Mouse (Mus musculus) midbrain, embryonic 13.5 days (tissue): ENCODE measurements at regions not wholly inside any gene's neighbourhood (a gene's known extent, or its start where the extent isn't known, plus 50 kb on each side); places are given as distances from the start of the nearest gene placed in this dataset.

Experiments used
- ATAC-seq: fragments of 200-750 bp; cut with Nextera tagmentation; 2 replicates; pipeline ENCODE4 v1.8.0; 2017; ENCODE audit warnings: mild to moderate bottlenecking, moderate TSS enrichment, moderate library complexity
- H3K27ac ChIP-seq: fragments of 300-500 bp; sonication (generic); 2 replicates; pipeline ENCODE4 v1.5.1; 2015; ENCODE audit warnings: inconsistent platforms, mild to moderate bottlenecking, moderate library complexity
- H3K27me3 ChIP-seq: fragments of 300-500 bp; sonication (generic); 2 replicates; pipeline ENCODE4 v1.6.1; 2015; ENCODE audit warnings: mild to moderate bottlenecking, inconsistent platforms
- H3K36me3 ChIP-seq: fragments of 300-500 bp; sonication (generic); 2 replicates; pipeline ENCODE4 v1.6.1; 2015; ENCODE audit warnings: mild to moderate bottlenecking, inconsistent platforms
- H3K4me1 ChIP-seq: fragments of 300-500 bp; sonication (generic); replicated peaks from 2 replicates; pipeline ENCODE4 v1.6.1; 2015; ENCODE audit warnings: inconsistent platforms
- H3K4me2 ChIP-seq: fragments of 300-500 bp; sonication (generic); replicated peaks from 2 replicates; pipeline ENCODE4 v1.6.1; 2015; ENCODE audit warnings: moderate library complexity, mild to moderate bottlenecking, inconsistent platforms
- H3K4me3 ChIP-seq: fragments of 300-500 bp; sonication (generic); replicated peaks from 2 replicates; pipeline ENCODE4 v1.5.1; 2015; ENCODE audit warnings: mild to moderate bottlenecking, inconsistent platforms
- H3K9ac ChIP-seq: fragments of 300-500 bp; sonication (generic); replicated peaks from 2 replicates; pipeline ENCODE4 v1.6.1; 2015; ENCODE audit warnings: mild to moderate bottlenecking, inconsistent platforms
- H3K9me3 ChIP-seq: fragments of 300-500 bp; sonication (generic); 2 replicates; pipeline ENCODE4 v1.6.1; 2016; ENCODE audit warnings: mild to moderate bottlenecking, inconsistent platforms
- WGBS: fragments of 180-500 bp; shearing (Covaris S2); methylation state at CpG from one replicate; pipeline ENCODE4 v1.1.7; 2015; 5-methylcytosine and 5-hydroxymethylcytosine counted together

DNA sequence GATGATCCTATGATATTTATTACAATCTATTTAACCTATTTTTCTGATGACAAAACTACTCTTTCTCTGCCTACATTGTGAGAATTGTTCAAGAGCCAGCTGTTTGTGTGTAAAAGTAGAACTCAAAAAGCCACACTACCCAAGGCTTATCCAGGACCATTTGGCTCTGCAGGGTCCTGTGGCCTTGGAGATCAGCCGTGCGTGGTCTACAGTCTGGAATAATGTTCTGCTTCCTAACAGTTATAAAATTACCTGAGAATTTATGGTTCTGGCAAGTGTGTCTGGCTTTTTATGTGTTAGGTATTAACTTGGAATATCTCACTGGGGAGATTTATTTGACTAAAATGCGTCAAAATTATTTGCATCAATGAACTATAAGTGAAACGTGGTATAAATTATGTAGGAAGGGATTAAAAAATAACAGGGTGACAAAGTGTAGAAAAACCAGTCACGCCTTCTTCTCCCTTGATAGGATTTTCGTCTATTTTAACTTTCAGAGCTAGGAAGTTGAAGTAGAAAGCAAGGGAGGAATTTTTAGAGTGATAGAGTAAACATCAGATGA, 1789.0 kb upstream of the Gm7489 start:
- no peaks in the 10 kb centered on the region for H3K4me1 ChIP-seq
- no peak overlapping the region for H3K4me3 ChIP-seq
- no peak overlapping the region for H3K27ac ChIP-seq
- WGBS, result 68% methylated on average over 6 of the region's 6 CpGs
- H3K4me2 ChIP-seq, result no peak overlapping the region
- H3K36me3 ChIP-seq, result no peaks in the 10 kb centered on the region
- no peaks in the 10 kb centered on the region for H3K27me3 ChIP-seq
- no peaks in the 10 kb centered on the region for H3K9me3 ChIP-seq
- no peak overlapping the region for H3K9ac ChIP-seq
- no peak for ATAC-seq

DNA sequence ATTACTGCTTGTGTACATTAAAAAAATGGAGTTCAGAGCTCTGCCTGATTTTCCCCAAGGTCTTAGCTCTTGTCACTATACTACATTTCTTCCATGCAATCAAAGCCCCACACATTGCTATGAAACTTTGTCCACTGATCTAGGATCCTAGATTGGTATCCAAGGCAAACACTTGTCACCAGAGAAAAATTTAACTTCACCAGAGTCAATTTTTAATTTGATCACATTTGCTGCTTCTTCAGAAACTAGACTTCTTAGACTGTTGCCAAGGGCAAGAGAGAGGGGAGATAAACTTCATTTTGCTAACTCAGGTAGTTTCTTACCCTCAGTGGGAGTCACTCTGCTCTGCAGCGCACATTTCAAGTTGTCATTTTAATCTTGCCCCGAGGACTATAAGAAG, 1775.9 kb upstream of the Gm7489 start:
- H3K9ac ChIP-seq, result no peak overlapping the region
- H3K4me3 ChIP-seq, result no peak overlapping the region
- H3K4me1 ChIP-seq, result no peaks in the 10 kb centered on the region
- no peaks in the 10 kb centered on the region for H3K36me3 ChIP-seq
- 92% methylated on average over 2 of the region's 2 CpGs for WGBS
- no peaks in the 10 kb centered on the region for H3K27me3 ChIP-seq
- H3K9me3 ChIP-seq, result no peaks in the 10 kb centered on the region
- no peak overlapping the region for H3K27ac ChIP-seq
- no peak overlapping the region for H3K4me2 ChIP-seq
- no peak for ATAC-seq

DNA sequence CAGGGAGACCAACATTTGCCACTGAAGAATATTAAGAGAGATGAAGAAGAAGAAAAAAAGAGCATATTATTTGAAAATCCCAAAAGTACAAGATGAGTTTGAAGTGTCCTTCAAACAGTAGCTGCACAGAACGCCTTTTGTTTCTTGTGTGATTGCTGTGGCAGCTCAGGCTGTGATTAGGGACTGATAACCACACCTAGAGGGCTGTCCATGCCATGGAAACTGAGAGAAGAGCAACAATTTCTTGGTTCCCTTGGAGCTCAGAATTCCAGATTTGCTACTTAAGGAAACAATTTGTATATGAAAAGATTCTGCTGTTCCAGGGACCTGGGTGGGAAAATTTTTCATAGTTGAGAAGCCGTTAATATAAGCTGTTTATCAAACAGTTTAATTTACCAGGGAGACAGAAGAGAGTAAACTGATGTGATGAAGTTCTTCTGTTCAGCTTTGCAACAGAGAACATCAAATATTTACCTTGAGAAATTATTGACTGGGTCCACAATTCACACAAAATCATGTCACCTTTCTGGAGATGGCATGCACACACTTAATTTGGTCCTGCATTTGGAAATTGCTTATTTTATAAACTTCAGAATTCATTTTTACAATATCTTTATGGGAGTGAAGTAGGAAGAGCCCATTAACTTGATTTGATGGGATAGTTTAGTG, 1770.2 kb upstream of the Gm7489 start:
- Histone ChIP-seq H3K9me3 (no peaks in the 10 kb centered on the region), H3K27ac (no peak overlapping the region), H3K4me1 (no peaks in the 10 kb centered on the region), H3K4me2 (no peak overlapping the region), H3K9ac (no peak overlapping the region), H3K4me3 (no peak overlapping the region), H3K36me3 (no peaks in the 10 kb centered on the region), H3K27me3 (no peaks in the 10 kb centered on the region)
- 82% methylated on average over 2 of the region's 2 CpGs for WGBS
- no peak for ATAC-seq

DNA sequence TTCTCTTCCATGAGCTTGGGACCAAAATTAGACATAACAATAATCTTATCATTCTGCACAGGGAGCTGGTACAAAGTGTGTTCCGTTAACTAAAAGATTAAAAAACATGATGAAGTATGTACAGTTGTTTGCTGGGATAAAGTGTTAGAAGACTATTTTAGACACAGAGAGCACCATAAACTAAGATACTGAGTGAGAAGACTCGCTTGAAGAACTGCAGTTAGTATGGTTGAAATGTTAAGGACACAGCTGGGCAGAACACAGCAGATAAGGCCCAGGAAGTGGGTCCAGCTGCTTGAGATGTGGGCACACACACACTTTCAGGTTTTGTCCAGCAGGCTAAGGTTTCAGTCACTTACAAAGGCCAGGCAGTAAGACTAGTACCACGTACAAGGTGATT, 1748.0 kb upstream of the Gm7489 start:
- no peak overlapping the region for H3K4me3 ChIP-seq
- no peak overlapping the region for H3K4me2 ChIP-seq
- no peaks in the 10 kb centered on the region for H3K36me3 ChIP-seq
- no peak for ATAC-seq
- H3K4me1 ChIP-seq, result no peaks in the 10 kb centered on the region
- 82% methylated on average over 3 of the region's 3 CpGs for WGBS
- no peak overlapping the region for H3K27ac ChIP-seq
- no peak overlapping the region for H3K9ac ChIP-seq
- no peaks in the 10 kb centered on the region for H3K27me3 ChIP-seq
- no peaks in the 10 kb centered on the region for H3K9me3 ChIP-seq

DNA sequence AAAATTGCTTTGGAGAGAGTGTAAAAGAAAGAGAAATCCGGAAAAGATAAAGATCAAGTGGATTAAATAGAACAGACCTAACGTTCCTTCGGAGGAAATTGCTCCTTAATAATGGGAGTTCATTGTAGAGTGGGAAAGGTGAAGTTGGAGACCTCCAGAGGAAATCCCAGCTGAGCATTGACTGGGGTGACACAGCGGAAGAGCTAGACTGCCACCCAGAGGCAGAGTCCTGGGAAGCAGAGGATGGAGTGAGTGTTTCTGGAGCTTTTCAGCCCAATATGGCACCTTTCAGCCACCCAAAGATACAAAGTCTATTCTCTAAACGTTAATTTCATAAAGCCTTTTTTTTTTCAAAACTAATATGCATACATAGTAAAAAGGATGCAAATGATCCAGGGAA, 1731.3 kb upstream of the Gm7489 start:
- no peak for ATAC-seq
- no peaks in the 10 kb centered on the region for H3K9me3 ChIP-seq
- H3K27me3 ChIP-seq, result no peaks in the 10 kb centered on the region
- no peak overlapping the region for H3K4me3 ChIP-seq
- H3K27ac ChIP-seq, result no peak overlapping the region
- no peaks in the 10 kb centered on the region for H3K36me3 ChIP-seq
- H3K9ac ChIP-seq, result no peak overlapping the region
- H3K4me1 ChIP-seq, result no peaks in the 10 kb centered on the region
- H3K4me2 ChIP-seq, result no peak overlapping the region
- 28% methylated on average over 5 of the region's 5 CpGs for WGBS

DNA sequence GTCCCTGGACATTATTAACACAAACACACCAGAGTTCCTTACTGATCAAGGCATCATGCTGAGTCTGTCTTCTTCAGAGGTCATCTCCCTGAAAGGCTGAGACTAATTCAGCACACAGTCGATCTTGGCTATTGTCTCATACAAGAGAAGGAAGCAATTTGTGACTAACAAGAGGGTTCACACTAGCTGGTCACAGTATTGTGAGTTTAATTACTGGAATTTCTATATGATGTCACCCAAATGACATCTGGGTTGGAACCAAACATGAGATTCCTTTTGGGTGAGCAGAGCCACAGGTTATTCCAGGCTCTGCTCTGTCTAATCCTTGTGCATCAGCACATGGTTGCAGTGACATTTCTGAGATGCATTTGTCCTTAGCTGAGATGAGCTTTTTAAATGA, 1728.9 kb upstream of the Gm7489 start:
- ATAC-seq, result no peak
- WGBS, result 32% methylated on average over 1 of the region's 1 CpGs
- Histone ChIP-seq H3K9ac (no peak overlapping the region), H3K9me3 (no peaks in the 10 kb centered on the region), H3K27ac (no peak overlapping the region), H3K4me2 (no peak overlapping the region), H3K4me3 (no peak overlapping the region), H3K36me3 (no peaks in the 10 kb centered on the region), H3K27me3 (no peaks in the 10 kb centered on the region), H3K4me1 (peaks cover 7% of the 10 kb centered on the region)

DNA sequence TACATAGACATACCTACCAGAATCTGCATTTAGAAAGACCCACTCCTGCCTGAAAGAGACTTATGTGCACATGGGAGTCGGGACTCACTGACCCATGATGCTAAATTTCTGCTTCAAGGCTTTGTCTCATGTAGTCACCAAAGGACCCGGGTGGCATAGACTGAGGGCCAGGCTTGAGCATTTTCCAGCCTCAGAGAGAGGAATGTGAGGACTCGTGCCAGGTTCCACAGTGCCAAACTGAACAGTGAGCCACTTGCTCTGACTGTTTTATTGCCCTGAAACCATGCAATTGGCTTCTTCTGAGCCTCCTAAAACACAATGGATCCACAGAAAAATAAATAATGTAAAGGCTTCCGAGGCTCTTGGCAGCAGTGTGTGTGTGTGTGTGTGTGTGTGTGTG, 1727.9 kb upstream of the Gm7489 start:
- no peak overlapping the region for H3K4me3 ChIP-seq
- peaks cover 16% of the 10 kb centered on the region for H3K4me1 ChIP-seq
- no peak overlapping the region for H3K9ac ChIP-seq
- H3K27ac ChIP-seq, result no peak overlapping the region
- H3K27me3 ChIP-seq, result no peaks in the 10 kb centered on the region
- H3K9me3 ChIP-seq, result no peaks in the 10 kb centered on the region
- ATAC-seq, result no peak
- WGBS, result 72% methylated on average over 4 of the region's 4 CpGs
- no peaks in the 10 kb centered on the region for H3K36me3 ChIP-seq
- H3K4me2 ChIP-seq, result no peak overlapping the region

DNA sequence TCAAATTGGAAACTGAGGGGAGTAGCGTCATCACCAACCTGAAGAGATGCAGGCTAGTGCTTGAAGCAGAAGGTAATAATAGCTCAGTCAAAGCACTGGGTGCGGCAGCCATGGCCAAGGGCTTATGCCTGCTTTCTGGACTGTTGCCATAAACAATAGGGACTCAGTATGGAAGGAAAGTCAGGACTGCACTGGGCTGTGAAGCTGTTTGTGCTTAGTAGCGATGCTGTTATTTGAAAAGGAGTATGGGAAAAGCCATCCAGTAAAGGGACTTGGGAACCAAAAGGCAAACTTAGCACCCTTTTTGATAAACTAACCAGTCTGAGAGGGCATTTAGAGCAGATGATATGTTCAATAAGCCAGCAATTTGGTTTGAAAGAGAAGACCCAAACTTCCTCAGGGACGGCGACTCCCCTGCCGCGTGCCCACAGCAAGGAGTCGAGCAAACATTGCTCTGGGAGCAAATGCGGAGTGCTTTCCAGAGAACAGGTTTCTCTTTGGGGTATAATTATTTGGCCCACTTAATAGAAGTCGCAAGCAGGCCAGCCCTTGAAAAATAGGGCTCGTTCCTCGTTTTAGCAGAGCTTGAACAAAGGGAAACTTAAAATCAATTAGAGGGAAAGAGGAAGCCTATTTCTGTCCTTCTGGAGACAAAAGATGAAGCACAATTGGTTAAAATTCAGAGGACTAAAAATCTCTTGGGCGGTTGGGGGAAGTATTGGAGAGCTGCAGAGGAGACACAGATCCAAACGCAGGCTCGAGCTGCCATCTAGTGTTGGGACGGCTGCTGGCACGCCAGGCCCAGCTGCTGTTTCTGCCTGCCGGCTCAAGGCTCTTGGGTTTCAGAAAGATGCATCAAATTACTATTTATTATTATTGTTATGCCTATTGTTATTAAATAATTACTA, 1724.3 kb upstream of the Gm7489 start:
- Histone ChIP-seq H3K9me3 (no peaks in the 10 kb centered on the region), H3K27me3 (no peaks in the 10 kb centered on the region), H3K36me3 (no peaks in the 10 kb centered on the region), H3K4me3 (0 out of 2 replicates have a peak overlapping the region, but pooled peaks have one; percentile 7), H3K4me1 (peaks cover 21% of the 10 kb centered on the region), H3K9ac (peak overlapping the region; percentile 40; the same call in 1 of the 2 replicates), H3K27ac (peak overlapping the region; percentile 86), H3K4me2 (peak overlapping the region; percentile 40)
- ATAC-seq, result peak; percentile 91
- WGBS, result 12% methylated on average over 18 of the region's 18 CpGs

DNA sequence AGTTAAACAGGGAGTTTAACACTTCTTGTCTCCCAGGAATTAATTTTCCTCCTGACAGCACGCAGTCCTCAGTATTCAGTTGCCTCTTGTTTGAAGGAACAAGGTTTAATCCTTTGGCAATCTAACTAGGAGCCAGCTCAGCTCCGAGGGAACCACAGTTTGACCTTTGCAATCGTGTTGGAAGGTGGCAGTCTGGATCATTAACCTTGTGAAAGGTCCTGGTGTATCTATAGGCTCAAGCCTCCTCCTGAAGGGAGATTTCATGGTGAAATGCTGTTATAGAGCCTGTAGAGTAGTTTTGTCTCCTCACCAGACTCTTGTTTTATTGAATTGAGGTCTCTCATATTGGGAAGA, 1723.6 kb upstream of the Gm7489 start:
- Histone ChIP-seq H3K27me3 (no peaks in the 10 kb centered on the region), H3K36me3 (no peaks in the 10 kb centered on the region), H3K4me1 (peaks cover 21% of the 10 kb centered on the region), H3K9ac (no peak overlapping the region), H3K27ac (peak overlapping the region; percentile 86), H3K9me3 (no peaks in the 10 kb centered on the region), H3K4me3 (no peak overlapping the region), H3K4me2 (no peak overlapping the region)
- 3% methylated on average over 3 of the region's 3 CpGs for WGBS
- peak; percentile 62 for ATAC-seq

DNA sequence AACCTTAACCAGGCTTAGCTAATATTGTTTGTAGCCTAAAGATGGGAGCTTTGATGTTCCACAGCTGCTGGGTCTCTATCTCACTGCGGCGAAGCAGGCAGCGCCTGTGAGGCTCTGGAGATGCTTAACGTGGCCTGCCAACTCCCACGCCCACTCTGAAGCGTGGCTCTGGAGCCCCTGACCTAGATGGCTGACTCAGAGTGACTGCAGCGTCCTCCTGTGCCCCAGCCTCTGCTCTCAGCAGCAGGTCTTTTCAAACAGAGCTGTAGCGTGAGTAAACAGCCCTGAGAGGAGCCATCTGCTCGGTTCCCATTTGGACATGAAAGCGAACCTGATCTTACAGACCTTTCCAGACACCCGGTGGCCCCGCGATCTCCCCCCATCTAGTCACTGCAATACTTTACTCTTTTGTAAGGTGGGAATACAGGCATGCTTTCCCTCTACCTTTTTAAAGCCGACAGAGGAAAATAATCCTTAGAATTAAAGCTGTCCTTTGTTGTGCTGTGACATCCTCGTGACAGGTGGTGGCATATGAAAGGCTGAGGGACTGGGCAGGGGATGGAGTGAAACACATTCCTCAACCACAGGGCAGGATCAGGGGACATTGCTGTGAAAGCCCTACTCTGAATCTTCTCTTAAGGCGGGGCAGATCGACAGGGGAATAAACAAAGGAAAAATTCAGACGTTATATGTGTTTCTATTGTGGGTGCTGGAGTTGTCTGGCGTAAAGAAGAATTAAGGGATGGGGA, 1723.0 kb upstream of the Gm7489 start:
- H3K9ac ChIP-seq, result peak overlapping the region; percentile 47
- WGBS, result 9% methylated on average over 19 of the region's 19 CpGs
- no peaks in the 10 kb centered on the region for H3K36me3 ChIP-seq
- peak overlapping the region; percentile 86 for H3K27ac ChIP-seq
- H3K27me3 ChIP-seq, result no peaks in the 10 kb centered on the region
- ATAC-seq, result peak; percentile 83
- peak overlapping the region; percentile 31 for H3K4me2 ChIP-seq
- no peak overlapping the region for H3K4me3 ChIP-seq
- no peaks in the 10 kb centered on the region for H3K9me3 ChIP-seq
- peaks cover 21% of the 10 kb centered on the region for H3K4me1 ChIP-seq

DNA sequence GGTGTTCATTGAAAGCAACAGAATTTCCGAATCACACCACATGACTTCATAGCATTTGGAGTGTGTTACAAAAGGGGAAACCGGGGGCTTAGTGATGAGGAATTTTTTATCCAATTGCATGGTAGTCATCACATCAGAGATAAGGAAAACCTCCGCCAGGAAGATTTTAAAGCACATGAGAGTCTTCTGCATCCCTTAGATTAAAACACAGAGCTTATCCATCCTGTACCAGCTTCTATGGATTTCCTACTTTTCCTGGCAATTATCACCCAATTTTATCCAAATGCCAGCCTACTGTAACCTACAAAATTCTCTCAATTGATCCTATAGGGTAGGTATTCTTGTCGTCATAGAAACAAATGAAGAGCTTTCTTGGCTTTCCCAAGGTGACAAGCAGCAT, 1718.6 kb upstream of the Gm7489 start:
- no peak overlapping the region for H3K9ac ChIP-seq
- H3K27me3 ChIP-seq, result no peaks in the 10 kb centered on the region
- H3K4me3 ChIP-seq, result no peak overlapping the region
- H3K9me3 ChIP-seq, result no peaks in the 10 kb centered on the region
- WGBS, result 81% methylated on average over 4 of the region's 4 CpGs
- H3K4me1 ChIP-seq, result peaks cover 12% of the 10 kb centered on the region
- no peak overlapping the region for H3K27ac ChIP-seq
- H3K36me3 ChIP-seq, result no peaks in the 10 kb centered on the region
- no peak for ATAC-seq
- no peak overlapping the region for H3K4me2 ChIP-seq
